Mouse (Mus musculus) forebrain, embryonic 16.5 days (tissue): Measurements from ENCODE around the gene Hmgn5. TPM values are rescaled to one million over a fixed set of nuclear protein-coding genes. Genes with fewer than 3 reads are reported as not detected.
A peak's percentile ranks its signal among the peaks of the same experiment; 100 is the strongest.

ENCODE experiments used
- ATAC-seq: fragments of 200-750 bp; cut with Nextera tagmentation; 2 replicates; pipeline ENCODE4 v1.8.0; 2017; ENCODE audit warnings: mild to moderate bottlenecking, moderate library complexity
- H3K27ac ChIP-seq: fragments of 300-500 bp; sonication (generic); 2 replicates; pipeline ENCODE4 v1.5.1; 2014; ENCODE audit warnings: low read length, control low read depth
- H3K27me3 ChIP-seq: fragments of 300-500 bp; sonication (generic); replicated peaks from 2 replicates; pipeline ENCODE4 v1.6.1; 2014; ENCODE audit warnings: low read length; ENCODE audit not compliant: control insufficient read depth, insufficient read depth
- H3K36me3 ChIP-seq: fragments of 300-500 bp; sonication (generic); 2 replicates; pipeline ENCODE4 v1.6.1; 2014; ENCODE audit not compliant: control insufficient read depth, insufficient read depth
- H3K4me1 ChIP-seq: fragments of 300-500 bp; sonication (generic); replicated peaks from 2 replicates; pipeline ENCODE4 v1.6.1; 2014; ENCODE audit warnings: low read length; ENCODE audit not compliant: control insufficient read depth, insufficient read depth
- H3K4me2 ChIP-seq: fragments of 300-500 bp; sonication (generic); 2 replicates; pipeline ENCODE4 v1.6.1; 2014; ENCODE audit warnings: mild to moderate bottlenecking, low read length, control low read depth
- H3K4me3 ChIP-seq: fragments of 300-500 bp; sonication (generic); replicated peaks from 2 replicates; pipeline ENCODE4 v1.5.1; 2014; ENCODE audit warnings: mild to moderate bottlenecking, low read length, control low read depth
- H3K9ac ChIP-seq: fragments of 300-500 bp; sonication (generic); replicated peaks from 2 replicates; pipeline ENCODE4 v1.6.1; 2014; ENCODE audit warnings: low read depth, low read length, control low read depth
- H3K9me3 ChIP-seq: fragments of 300-500 bp; sonication (generic); 2 replicates; pipeline ENCODE4 v1.6.1; 2016; ENCODE audit warnings: low read length; ENCODE audit not compliant: control insufficient read depth
- WGBS: fragments of 180-500 bp; shearing (Covaris S2); extraction: QIAGEN DNeasy Blood & Tissue Kit; methylation state at CpG from one replicate; pipeline ENCODE4 v1.1.7; 2014; 5-methylcytosine and 5-hydroxymethylcytosine counted together
- polyA plus RNA-seq: library from polyadenylated mRNA; unstranded; fragments of >200 nt; fragmentation: Nextera tagmentation; extraction: Ambion mirVana; gene quantifications from 2 replicates; pipeline ENCODE4 v1.2.1, GENCODE M21; 2015

Gene Hmgn5
- polyA plus RNA-seq, result 18.5 and 20.2 TPM in 2 replicates

GRCm38 (mm10) chrX:109013283-109013682 is at the start of gene Hmgn5:
Gene Hmgn5, minus strand, starts transcription at chrX:109013404.
- Histone ChIP-seq H3K9ac (peak within 1 kb of the TSS; percentile 54), H3K9me3 (no peaks in the 10 kb centered on the region), H3K27me3 (no peaks in the 10 kb centered on the region; the same call in 1 of the 2 replicates), H3K4me1 (no peaks in the 10 kb centered on the region), H3K27ac (peak within 1 kb of the TSS; percentile 71), H3K4me3 (peak within 1 kb of the TSS; percentile 48), H3K36me3 (no peaks in the 10 kb centered on the region), H3K4me2 (peak within 1 kb of the TSS; percentile 55)
- ATAC-seq, result peak; percentile 98
- WGBS, result 23% methylated on average over 25 of the region's 25 CpGs

GRCm38 (mm10) chrX:109047773-109048172 is 34.6 kb upstream of the Hmgn5 start:
- no peak for ATAC-seq
- Histone ChIP-seq H3K4me3 (no peak overlapping the region), H3K9me3 (no peaks in the 10 kb centered on the region), H3K4me1 (no peaks in the 10 kb centered on the region), H3K36me3 (no peaks in the 10 kb centered on the region), H3K9ac (no peak overlapping the region), H3K4me2 (no peak overlapping the region), H3K27me3 (no peaks in the 10 kb centered on the region), H3K27ac (no peak overlapping the region)
- 75% methylated on average over 1 of the region's 1 CpGs for WGBS

- ATAC-seq, result no peak
- H3K4me1 ChIP-seq, result no peaks in the 10 kb centered on the region
Observed at GRCm38 (mm10) chrX:109026224-109026623, 13.0 kb upstream of the Hmgn5 start.

GRCm38 (mm10) chrX:109020858-109021257 is 7.7 kb upstream of the Hmgn5 start:
- Histone ChIP-seq H3K4me1 (no peaks in the 10 kb centered on the region), H3K27me3 (no peaks in the 10 kb centered on the region), H3K4me2 (no peak overlapping the region), H3K36me3 (no peaks in the 10 kb centered on the region), H3K9me3 (no peaks in the 10 kb centered on the region), H3K4me3 (no peak overlapping the region), H3K9ac (no peak overlapping the region), H3K27ac (no peak overlapping the region)
- ATAC-seq, result no peak
- WGBS, result 52% methylated on average over 2 of the region's 2 CpGs

More at GRCm38 (mm10) chrX:109026224-109026623, 13.0 kb upstream of the Hmgn5 start:
- 69% methylated on average over 1 of the region's 1 CpGs for whole genome bisulfite sequencing
- Histone ChIP-seq H3K9ac (no peak overlapping the region), H3K9me3 (no peaks in the 10 kb centered on the region), H3K27me3 (no peaks in the 10 kb centered on the region), H3K4me3 (no peak overlapping the region), H3K4me2 (no peak overlapping the region), H3K27ac (no peak overlapping the region), H3K36me3 (no peaks in the 10 kb centered on the region)

- no peak overlapping the region; the same call in 1 of the 2 replicates for H3K4me3 ChIP-seq
- WGBS, result 20% methylated on average over 4 of the region's 4 CpGs
- H3K4me1 ChIP-seq, result no peaks in the 10 kb centered on the region
- H3K27me3 ChIP-seq, result no peaks in the 10 kb centered on the region; the same call in 1 of the 2 replicates
- H3K9me3 ChIP-seq, result no peaks in the 10 kb centered on the region
- H3K27ac ChIP-seq, result no peak overlapping the region
- no peaks in the 10 kb centered on the region for H3K36me3 ChIP-seq
- H3K9ac ChIP-seq, result no peak overlapping the region; the same call in 1 of the 2 replicates
- peak overlapping the region; percentile 55 for H3K4me2 ChIP-seq
- ATAC-seq, result no peak
Observed at GRCm38 (mm10) chrX:109014166-109014565, 962 bp upstream of the Hmgn5 start.

GRCm38 (mm10) chrX:109013686-109014085 is 482 bp upstream of the Hmgn5 start:
- peak; percentile 63 for ATAC-seq
- WGBS, result 11% methylated on average over 17 of the region's 17 CpGs
- peak overlapping the region; percentile 55 for H3K4me2 ChIP-seq
- no peaks in the 10 kb centered on the region for H3K4me1 ChIP-seq
- H3K9me3 ChIP-seq, result no peaks in the 10 kb centered on the region
- peak overlapping the region; percentile 34; the same call in 1 of the 2 replicates for H3K9ac ChIP-seq
- no peak overlapping the region; the same call in 1 of the 2 replicates for H3K27ac ChIP-seq
- no peaks in the 10 kb centered on the region for H3K36me3 ChIP-seq
- H3K27me3 ChIP-seq, result no peaks in the 10 kb centered on the region; the same call in 1 of the 2 replicates
- H3K4me3 ChIP-seq, result peak overlapping the region; percentile 48

- peak overlapping the region; percentile 71; the same call in 1 of the 2 replicates for H3K27ac ChIP-seq
- H3K36me3 ChIP-seq, result no peaks in the 10 kb centered on the region
- peak; percentile 89 for ATAC-seq
- H3K9me3 ChIP-seq, result no peaks in the 10 kb centered on the region
- H3K4me3 ChIP-seq, result peak overlapping the region; percentile 48
- H3K9ac ChIP-seq, result peak overlapping the region; percentile 54
- H3K4me1 ChIP-seq, result no peaks in the 10 kb centered on the region
- 19% methylated on average over 23 of the region's 23 CpGs for WGBS
- H3K27me3 ChIP-seq, result no peaks in the 10 kb centered on the region; the same call in 1 of the 2 replicates
- peak overlapping the region; percentile 51 for H3K4me2 ChIP-seq
Observed at GRCm38 (mm10) chrX:109012371-109013031, 703 bp downstream of the Hmgn5 start.

- Histone ChIP-seq H3K9me3 (no peaks in the 10 kb centered on the region), H3K27ac (no peak overlapping the region), H3K27me3 (no peaks in the 10 kb centered on the region; the same call in 1 of the 2 replicates), H3K9ac (peak overlapping the region; percentile 34), H3K36me3 (no peaks in the 10 kb centered on the region), H3K4me3 (peak overlapping the region; percentile 48), H3K4me1 (no peaks in the 10 kb centered on the region), H3K4me2 (peak overlapping the region; percentile 51)
- no peak for ATAC-seq
- 24% methylated on average over 13 of the region's 13 CpGs for WGBS
Observed at GRCm38 (mm10) chrX:109011611-109012185, 1.5 kb downstream of the Hmgn5 start.

- no peak overlapping the region for H3K4me3 ChIP-seq
- WGBS, result 68% methylated on average over 4 of the region's 4 CpGs
- no peak for ATAC-seq
- no peak overlapping the region for H3K9ac ChIP-seq
- no peaks in the 10 kb centered on the region for H3K27me3 ChIP-seq
- H3K9me3 ChIP-seq, result no peaks in the 10 kb centered on the region
- no peaks in the 10 kb centered on the region for H3K36me3 ChIP-seq
- no peaks in the 10 kb centered on the region for H3K4me1 ChIP-seq
- H3K27ac ChIP-seq, result no peak overlapping the region
- no peak overlapping the region for H3K4me2 ChIP-seq
Observed at GRCm38 (mm10) chrX:109001277-109001676, 11.9 kb downstream of the Hmgn5 start.
